Mouse (Mus musculus) spleen, adult 2 months (tissue): ENCODE measurements around the gene Cltc. TPM values are rescaled to one million over a fixed set of nuclear protein-coding genes. Genes with fewer than 3 reads are reported as not detected.
"Not testable (repeated sequence)": the region's sequence is repeated elsewhere in the genome, so short reads cannot be mapped to it uniquely, and the experiment has no call there.

Source experiments
- DNase-seq, 2 experiments: peaks; one replicate each; pipeline versions ENCODE4 v3.0.0 to v3.0.0-alpha.2; 2012 to 2021; ENCODE audit warnings: low spot score in 2 of 2, low read depth in 1 of 2
- H3K27ac ChIP-seq: fragments of 200-500 bp; 2 replicates; pipeline ENCODE4 v1.5.1; 2012; ENCODE audit warnings: low read length, inconsistent platforms; ENCODE audit not compliant: insufficient read depth
- H3K27me3 ChIP-seq: fragments of 200-500 bp; 2 replicates; pipeline ENCODE4 v1.6.1; 2012; ENCODE audit warnings: mild to moderate bottlenecking, moderate library complexity, low read length, inconsistent platforms; ENCODE audit not compliant: control insufficient read depth, insufficient read depth
- H3K36me3 ChIP-seq: fragments of 200-500 bp; 2 replicates; pipeline ENCODE4 v1.6.1; 2012; ENCODE audit warnings: mild to moderate bottlenecking, low read length, inconsistent platforms; ENCODE audit not compliant: control insufficient read depth, insufficient read depth
- H3K4me1 ChIP-seq: fragments of 200-500 bp; 2 replicates; pipeline ENCODE4 v1.6.1; 2011; ENCODE audit warnings: inconsistent platforms; ENCODE audit not compliant: control insufficient read depth, insufficient read depth, insufficient read length
- H3K4me3 ChIP-seq: fragments of 200-500 bp; 2 replicates; pipeline ENCODE4 v1.5.1; 2011; ENCODE audit warnings: mild to moderate bottlenecking, inconsistent platforms; ENCODE audit not compliant: insufficient read depth, insufficient read length; ENCODE audit errors: extremely low read depth
- CTCF ChIP-seq: fragments of 200-500 bp; IDR thresholded peaks from 2 replicates; pipeline ENCODE4 v1.5.1; 2011; ENCODE audit warnings: mild to moderate bottlenecking, inconsistent platforms; ENCODE audit not compliant: insufficient read depth, insufficient read length, insufficient replicate concordance; ENCODE audit errors: extremely low read depth
- POLR2A ChIP-seq: fragments of 200-500 bp; IDR thresholded peaks from 2 replicates; pipeline ENCODE4 v1.6.1; 2011; ENCODE audit warnings: low read depth, low read length, inconsistent platforms
- WGBS: fragments of 180-500 bp; shearing (Covaris S2); methylation state at CpG from one replicate; pipeline ENCODE4 v1.1.7; 2018; 5-methylcytosine and 5-hydroxymethylcytosine counted together
- polyA plus RNA-seq: library from polyadenylated mRNA; depleted of rRNA; stranded (reverse); fragments of >200 nt; gene quantifications from 2 replicates; pipeline ENCODE4 v1.2.3, GENCODE M21; 2012

The Cltc gene
- polyA plus RNA-seq, 1 experiment, result 50.4 TPM

DNA sequence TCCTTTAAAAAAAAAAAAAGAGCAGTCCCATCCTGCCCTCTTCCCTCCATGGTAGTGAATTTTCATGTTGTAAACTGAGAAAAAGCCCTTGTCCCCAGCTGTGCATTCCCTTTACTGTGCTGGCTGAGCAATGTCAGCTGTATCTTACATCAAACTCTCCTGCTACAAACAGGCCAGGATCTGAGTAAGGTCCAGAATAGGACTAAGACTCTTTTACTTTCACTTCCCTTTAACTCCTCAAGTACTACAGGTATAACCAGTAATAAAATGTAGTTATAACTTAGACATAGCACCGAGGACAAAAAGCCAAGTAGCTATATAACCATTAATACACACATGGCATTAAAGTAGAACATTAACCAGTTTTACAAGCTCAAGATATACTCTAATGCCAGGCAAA, 18.4 kb downstream of the Cltc start:
- Histone ChIP-seq H3K4me3 (no peak overlapping the region), H3K4me1 (peaks cover 12% of the 10 kb centered on the region), H3K36me3 (peaks cover 6% of the 10 kb centered on the region), H3K27ac (no peak overlapping the region; the same call in 1 of the 2 replicates), H3K27me3 (no peaks in the 10 kb centered on the region)
- no peak for DNase-seq
- WGBS, result 16% methylated on average over 1 of the region's 1 CpGs
- TF ChIP-seq CTCF (no peak), POLR2A (no peak)

DNA sequence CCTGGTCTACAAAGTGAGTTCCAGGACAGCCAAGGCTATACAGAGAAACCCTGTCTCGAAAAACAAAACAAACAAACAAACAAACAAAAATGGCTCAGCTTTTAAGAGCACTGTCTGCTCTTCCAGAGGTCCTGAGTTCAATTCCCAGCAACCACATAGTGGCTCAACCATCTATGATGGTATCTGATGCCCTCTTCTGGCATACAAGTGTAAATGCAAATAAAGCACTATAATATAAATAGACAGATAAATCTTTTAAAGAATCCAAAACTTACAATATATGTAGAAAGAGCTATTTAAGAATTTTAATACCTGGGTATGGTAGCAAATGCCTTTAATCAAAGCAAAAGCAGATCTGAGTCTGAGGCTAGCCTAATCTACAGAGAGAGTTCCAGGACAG, 19.1 kb downstream of the Cltc start:
- not testable (repeated sequence) for H3K27me3 ChIP-seq, H3K36me3 ChIP-seq, H3K27ac ChIP-seq, H3K4me3 ChIP-seq, DNase-seq
- WGBS, result 90% methylated on average over 1 of the region's 1 CpGs
- peaks cover 11% of the 10 kb centered on the region for H3K4me1 ChIP-seq

- peaks cover 7% of the 10 kb centered on the region for H3K4me1 ChIP-seq
These were observed 19.9 kb downstream of the Cltc start for GRCm38 (mm10) chr11:86737301-86738000.

GRCm38 (mm10) chr11:86734993-86735392, 22.4 kb downstream of the Cltc start:
- Histone ChIP-seq H3K27ac (no peak overlapping the region), H3K4me1 (peaks cover 1% of the 10 kb centered on the region; the same call in 1 of the 2 replicates), H3K27me3 (no peaks in the 10 kb centered on the region), H3K4me3 (no peak overlapping the region), H3K36me3 (peaks cover 21% of the 10 kb centered on the region)
- 60% methylated on average over 4 of the region's 4 CpGs for WGBS
- no peak for DNase-seq
- no peak for TF ChIP-seq POLR2A

More at GRCm38 (mm10) chr11:86737301-86738000, 19.9 kb downstream of the Cltc start:
- TF ChIP-seq POLR2A, result no peak
- no peak for TF ChIP-seq CTCF
- Histone ChIP-seq H3K27ac (no peak overlapping the region), H3K36me3 (peaks cover 7% of the 10 kb centered on the region), H3K4me3 (no peak overlapping the region), H3K27me3 (no peaks in the 10 kb centered on the region)
- WGBS, result 71% methylated on average over 8 of the region's 8 CpGs
- peak in 1 of 2 experiments; percentile 34 for DNase-seq

DNA sequence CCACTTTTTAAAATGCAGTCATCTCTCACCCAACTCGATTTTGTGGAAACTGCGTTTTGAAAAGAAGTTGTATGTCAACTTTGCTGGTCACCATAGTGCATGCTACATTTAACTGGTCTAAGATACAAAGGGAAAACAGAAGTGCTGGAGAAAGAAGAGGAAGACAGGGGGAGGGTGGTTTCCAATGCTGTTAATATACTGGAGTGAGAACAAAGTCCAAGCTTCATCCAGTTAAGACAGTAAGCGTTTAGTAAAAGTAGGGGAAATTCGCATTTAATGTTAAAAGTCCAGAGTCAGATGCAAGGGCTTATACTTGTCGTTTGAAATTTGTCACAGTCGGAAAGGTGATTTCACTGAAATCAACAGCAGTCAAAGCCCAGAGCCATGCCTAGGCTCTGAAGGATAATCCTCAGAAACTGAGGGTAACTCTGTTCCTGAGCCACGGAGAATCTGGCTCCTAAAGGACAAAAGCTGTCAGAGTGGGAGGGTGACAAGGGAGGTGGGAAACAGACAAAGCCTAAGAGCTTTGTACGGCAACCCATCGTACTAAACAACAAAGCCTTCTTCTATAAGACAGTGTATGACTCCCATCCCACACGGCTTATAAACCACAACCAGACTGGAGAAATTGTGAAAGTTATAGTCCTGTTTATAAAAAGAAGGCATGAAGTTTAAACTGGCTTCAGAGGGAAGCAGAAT, 23.0 kb downstream of the Cltc start:
- no peak overlapping the region for H3K4me3 ChIP-seq
- H3K36me3 ChIP-seq, result peaks cover 24% of the 10 kb centered on the region
- TF ChIP-seq POLR2A (no peak), CTCF (no peak)
- H3K27me3 ChIP-seq, result no peaks in the 10 kb centered on the region
- H3K4me1 ChIP-seq, result peaks cover 1% of the 10 kb centered on the region; the same call in 1 of the 2 replicates
- 0 out of 2 replicates have a peak overlapping the region, but pooled peaks have one; percentile 2 for H3K27ac ChIP-seq
- WGBS, result 85% methylated on average over 10 of the region's 10 CpGs
- no peak for DNase-seq

DNA sequence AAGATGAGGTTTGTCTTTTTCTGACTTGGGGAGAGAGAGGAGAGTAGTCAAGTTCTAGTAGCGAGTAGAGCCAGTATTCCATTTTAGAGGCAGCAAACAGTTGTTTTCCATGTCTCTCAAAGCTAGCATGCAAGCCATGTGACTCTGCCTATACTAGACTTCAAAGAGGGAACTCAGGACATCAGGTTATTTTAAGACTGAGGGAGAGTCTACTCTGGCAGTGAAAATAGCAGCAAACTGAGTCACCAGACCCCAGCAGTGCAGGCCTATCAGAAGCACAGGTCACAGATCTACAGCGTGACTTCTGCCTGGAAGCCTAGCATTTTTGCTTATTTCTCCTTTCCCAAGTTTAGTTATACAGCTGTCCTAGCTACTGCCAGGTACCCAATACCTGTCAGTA, 25.9 kb downstream of the Cltc start:
- 97% methylated on average over 2 of the region's 2 CpGs for WGBS
- TF ChIP-seq POLR2A (no peak), CTCF (no peak)
- Histone ChIP-seq H3K27me3 (no peaks in the 10 kb centered on the region), H3K27ac (no peak overlapping the region), H3K4me1 (no peaks in the 10 kb centered on the region; the same call in 1 of the 2 replicates), H3K36me3 (peaks cover 28% of the 10 kb centered on the region), H3K4me3 (no peak overlapping the region)
- DNase-seq, result no peak

GRCm38 (mm10) chr11:86725607-86726006, 31.8 kb downstream of the Cltc start:
- no peaks in the 10 kb centered on the region for H3K4me1 ChIP-seq

More at GRCm38 (mm10) chr11:86725607-86726006, 31.8 kb downstream of the Cltc start:
- DNase-seq, result no peak
- Histone ChIP-seq H3K27me3 (no peaks in the 10 kb centered on the region), H3K4me3 (no peak overlapping the region), H3K36me3 (peaks cover 34% of the 10 kb centered on the region), H3K27ac (no peak overlapping the region)
- TF ChIP-seq CTCF, result no peak
- no peak for TF ChIP-seq POLR2A
